Mouse (Mus musculus) left cerebral cortex, postnatal 14 days (tissue): ENCODE measurements around the gene Pin1. TPM values are rescaled to one million over a fixed set of nuclear protein-coding genes. Genes with fewer than 3 reads are reported as not detected.
"Not testable (repeated sequence)": the region's sequence is repeated elsewhere in the genome, so short reads cannot be mapped to it uniquely, and the experiment has no call there.

Source experiments
- DNase-seq, 2 experiments: peaks; one replicate each; pipeline ENCODE4 v3.0.0; 2021 to 2022; ENCODE audit warnings: low spot score in 2 of 2, mixed read lengths in 1 of 2
- intact Hi-C: fragments of 180-260 bp; cut with DNase I; formaldehyde crosslinking; loops from one replicate; pipeline ENCODE4 v1.15.1; 2025
- long read RNA-seq, 2 experiments: library from polyadenylated mRNA; stranded (forward); transcript quantifications; one replicate each; pipeline ENCODE4 v2.0.0; 2021
- total RNA-seq, 2 experiments: library from RNA; stranded (reverse); gene quantifications; 2 replicates each; pipeline ENCODE4 v1.2.3; 2021

The Pin1 gene
- total RNA-seq, result 10 to 100 TPM; 46.0 to 46.7 TPM
- long read RNA-seq, experiment 1, transcript Pin1-201 (4 exons, 3,843 nt), result major isoform, 284 of 295 reads
- long read RNA-seq, experiment 1, partial matches to known transcripts, result 10 of 295 reads
- long read RNA-seq, experiment 1, other reads (novel, unspliced or antisense), result 1 of 295 reads
- long read RNA-seq, experiment 2, transcript Pin1-201 (4 exons, 3,843 nt), result major isoform, 197 of 206 reads
- long read RNA-seq, experiment 2, partial matches to known transcripts, result 0 of 206 reads
- long read RNA-seq, experiment 2, other reads (novel, unspliced or antisense), result 9 of 206 reads

- intact Hi-C loops, result no loop called here
- peak; percentile 100 for DNase-seq
These were observed at the start of gene Pin1 for GRCm38 (mm10) chr9:20651602-20652259. Pin1 (plus strand) TSS chr9:20652095.

GRCm38 (mm10) chr9:20606269-20606668 lies 45.6 kb upstream of the Pin1 start:
- intact Hi-C loops, result loop anchor here (2.0 kb wide), 1 partner anchor 39 kb away; the partner anchor contains the start of gene Fbxl12
- no peak for DNase-seq

- intact Hi-C loops, result loop anchor here (2.0 kb wide), 1 partner anchor 37 kb away; the partner anchor contains the start of gene Fbxl12
- DNase-seq, result peak; percentile 85 to 90
These were observed 44.6 kb upstream of the Pin1 start for GRCm38 (mm10) chr9:20607100-20607974.

- DNase-seq, result no peak
- intact Hi-C loops, result no loop called here
These were observed 41.9 kb upstream of the Pin1 start for GRCm38 (mm10) chr9:20609831-20610464.

GRCm38 (mm10) chr9:20611976-20612375 lies 39.9 kb upstream of the Pin1 start:
- no peak for DNase-seq
- intact Hi-C loops, result no loop called here

GRCm38 (mm10) chr9:20616685-20617084 lies 35.2 kb upstream of the Pin1 start:
- intact Hi-C loops, result no loop called here
- no peak for DNase-seq

- no peak for DNase-seq
- intact Hi-C loops, result no loop called here
These were observed 20.6 kb upstream of the Pin1 start for GRCm38 (mm10) chr9:20631332-20631731.

GRCm38 (mm10) chr9:20635676-20636075 lies 16.2 kb upstream of the Pin1 start:
- intact Hi-C loops, DNase-seq: not testable (repeated sequence)

- DNase-seq, result no peak
- intact Hi-C loops, result no loop called here
These were observed 15.6 kb upstream of the Pin1 start for GRCm38 (mm10) chr9:20636256-20636655.

- no peak for DNase-seq
- intact Hi-C loops, result no loop called here
These were observed 15.1 kb upstream of the Pin1 start for GRCm38 (mm10) chr9:20636790-20637189.

- no peak for DNase-seq
- intact Hi-C loops, result no loop called here
These were observed 13.3 kb upstream of the Pin1 start for GRCm38 (mm10) chr9:20638552-20638951.

GRCm38 (mm10) chr9:20639486-20639885 lies 12.4 kb upstream of the Pin1 start:
- intact Hi-C loops, result no loop called here
- DNase-seq, result no peak

- intact Hi-C loops, result loop anchor here (10.0 kb wide), 1 partner anchor 177 kb away; the partner anchor contains the start of gene Zfp26
These were observed 10.4 kb upstream of the Pin1 start for GRCm38 (mm10) chr9:20641501-20641900.

GRCm38 (mm10) chr9:20642101-20642895 lies 9.6 kb upstream of the Pin1 start, which contains the start of gene Ubl5:
Ubl5 (plus strand) TSS chr9:20642878.
- DNase-seq, result peak; percentile 56 to 73
- intact Hi-C loops, result loop anchor here (10.0 kb wide), 1 partner anchor 177 kb away; the partner anchor contains the start of gene Zfp26

More at GRCm38 (mm10) chr9:20641501-20641900, 10.4 kb upstream of the Pin1 start:
- DNase-seq, result no peak

GRCm38 (mm10) chr9:20642896-20643466 lies 8.9 kb upstream of the Pin1 start:
- peak; percentile 69 to 75 for DNase-seq
- intact Hi-C loops, result loop anchor here (10.0 kb wide), 1 partner anchor 178 kb away; the partner anchor contains the start of gene Zfp26

GRCm38 (mm10) chr9:20643781-20644180 lies 8.1 kb upstream of the Pin1 start:
- intact Hi-C loops, result loop anchor here (2.0 to 10.0 kb wide), 2 partner anchors 37 to 179 kb away; partner anchors contain the start of gene Zfp26
- no peak for DNase-seq

GRCm38 (mm10) chr9:20644360-20645081 lies 7.4 kb upstream of the Pin1 start, which contains the start of gene Fbxl12:
Fbxl12 (minus strand) TSS chr9:20644767.
- intact Hi-C loops, result loop anchor here (2.0 to 10.0 kb wide), 2 partner anchors 38 to 180 kb away; partner anchors contain the start of gene Zfp26
- peak; percentile 67 to 73 for DNase-seq
